Mouse (Mus musculus) MEL (cell line): Measurements from ENCODE around the gene Pnldc1. TPM values are rescaled to one million over a fixed set of nuclear protein-coding genes. Genes with fewer than 3 reads are reported as not detected.

ENCODE experiments used
- DNase-seq: peaks from one replicate; pipeline ENCODE4 v3.0.0; 2011; ENCODE audit warnings: low read depth, low spot score
- H3K27ac ChIP-seq: 2 replicates; pipeline ENCODE4 v1.5.1; 2012; ENCODE audit warnings: low read depth, mild to moderate bottlenecking, control low read depth, low read length, moderate library complexity; ENCODE audit not compliant: control insufficient read depth
- H3K27me3 ChIP-seq, 2 experiments: fragments of 150-350 bp in 1 of 2; sonication (generic) in 1 of 2; 2 replicates each; pipeline ENCODE4 v1.6.1; 2012; ENCODE audit warnings: low read length in 2 of 2, mild to moderate bottlenecking in 2 of 2, improper control_type of control experiment in 1 of 2, moderate library complexity in 1 of 2; ENCODE audit not compliant: insufficient read depth in 2 of 2, control insufficient read depth in 1 of 2
- H3K36me3 ChIP-seq, 2 experiments: 2 replicates each; pipeline ENCODE4 v1.6.1; 2012 to 2014; ENCODE audit warnings: low read length in 2 of 2, improper control_type of control experiment in 1 of 2, inconsistent platforms in 1 of 2, mild to moderate bottlenecking in 1 of 2; ENCODE audit not compliant: insufficient read depth in 2 of 2, control insufficient read depth in 1 of 2
- H3K4me1 ChIP-seq, 2 experiments: fragments of 150-350 bp in 1 of 2; sonication (generic) in 1 of 2; 2 replicates each; pipeline ENCODE4 v1.6.1; 2012; ENCODE audit warnings: low read length in 2 of 2, improper control_type of control experiment in 1 of 2, mild to moderate bottlenecking in 1 of 2; ENCODE audit not compliant: insufficient read depth in 2 of 2, control insufficient read depth in 1 of 2
- H3K4me3 ChIP-seq, 2 experiments: fragments of 150-350 bp in 1 of 2; sonication (generic) in 1 of 2; 2 replicates each; pipeline ENCODE4 v1.5.1; 2012; ENCODE audit warnings: low read depth in 2 of 2, low read length in 2 of 2, mild to moderate bottlenecking in 2 of 2, moderate library complexity in 2 of 2, control low read depth in 1 of 2, improper control_type of control experiment in 1 of 2; ENCODE audit not compliant: control insufficient read depth in 1 of 2, insufficient read depth in 1 of 2
- H3K79me2 ChIP-seq: 2 replicates; pipeline ENCODE4 v1.6.1; 2012; ENCODE audit warnings: mild to moderate bottlenecking, low read length, moderate library complexity; ENCODE audit not compliant: control insufficient read depth, poor library complexity, insufficient read depth
- H3K9ac ChIP-seq: 2 replicates; pipeline ENCODE4 v1.6.1; 2012; ENCODE audit warnings: low read depth, mild to moderate bottlenecking, control low read depth, low read length, moderate library complexity; ENCODE audit not compliant: control insufficient read depth, poor library complexity, severe bottlenecking
- H3K9me3 ChIP-seq: fragments of 150-350 bp; sonication (generic); replicated peaks from 2 replicates; pipeline ENCODE4 v1.6.1; 2012; ENCODE audit warnings: mild to moderate bottlenecking, low read length, improper control_type of control experiment, moderate library complexity; ENCODE audit not compliant: insufficient read depth
- BHLHE40 ChIP-seq: IDR thresholded peaks from 2 replicates; pipeline ENCODE4 v1.6.1; 2012; ENCODE audit warnings: low read depth, mild to moderate bottlenecking, inconsistent platforms, low read length, improper control_type of control experiment, borderline replicate concordance
- CHD2 ChIP-seq: IDR thresholded peaks from 2 replicates; pipeline ENCODE4 v1.6.1; 2011; ENCODE audit warnings: low read length, improper control_type of control experiment
- CTCF ChIP-seq, 3 experiments: IDR thresholded peaks in 2 of 3; conservative IDR thresholded peaks in 1 of 3; 2 replicates each; pipeline ENCODE4 v1.5.1; 2011 to 2012; ENCODE audit warnings: low read length in 3 of 3, low read depth in 2 of 3, mild to moderate bottlenecking in 2 of 3, improper control_type of control experiment in 1 of 3, inconsistent platforms in 1 of 3, mixed read lengths in 1 of 3, moderate library complexity in 1 of 3; ENCODE audit not compliant: control insufficient read depth in 1 of 3, insufficient read depth in 1 of 3, poor library complexity in 1 of 3, severe bottlenecking in 1 of 3
- ELF1 ChIP-seq: IDR thresholded peaks from 2 replicates; pipeline ENCODE4 v1.6.1; 2014; ENCODE audit warnings: low read depth, mild to moderate bottlenecking, inconsistent platforms, low read length, improper control_type of control experiment, moderate library complexity
- GABPA ChIP-seq: IDR thresholded peaks from 2 replicates; pipeline ENCODE4 v1.6.1; 2012; ENCODE audit warnings: low read depth, mild to moderate bottlenecking, inconsistent platforms, low read length, improper control_type of control experiment, moderate library complexity
- JUND ChIP-seq: IDR thresholded peaks from 2 replicates; pipeline ENCODE4 v1.6.1; 2011; ENCODE audit warnings: low read depth, mild to moderate bottlenecking, improper control_type of control experiment, low read length
- MAX ChIP-seq: IDR thresholded peaks from 2 replicates; pipeline ENCODE4 v1.6.1; 2011; ENCODE audit warnings: low read length, improper control_type of control experiment
- MAZ ChIP-seq: IDR thresholded peaks from 2 replicates; pipeline ENCODE4 v1.6.1; 2012; ENCODE audit warnings: low read depth, mild to moderate bottlenecking, inconsistent platforms, low read length, improper control_type of control experiment
- MEF2A ChIP-seq: IDR thresholded peaks from 2 replicates; pipeline ENCODE4 v1.6.1; 2014; ENCODE audit warnings: low read depth, mild to moderate bottlenecking, inconsistent platforms, low read length, improper control_type of control experiment; ENCODE audit not compliant: poor library complexity, insufficient replicate concordance, severe bottlenecking; ENCODE audit errors: extremely low read depth
- MYB ChIP-seq: IDR thresholded peaks from 2 replicates; pipeline ENCODE4 v1.6.1; 2011; ENCODE audit warnings: mild to moderate bottlenecking, low read depth, low read length, improper control_type of control experiment
- MYC ChIP-seq: IDR thresholded peaks from 2 replicates; pipeline ENCODE4 v1.6.1; 2011; ENCODE audit warnings: low read depth, mild to moderate bottlenecking, low read length, improper control_type of control experiment, moderate library complexity
- NRF1 ChIP-seq: IDR thresholded peaks from 2 replicates; pipeline ENCODE4 v1.6.1; 2014; ENCODE audit warnings: low read depth, mild to moderate bottlenecking, inconsistent platforms, low read length, improper control_type of control experiment, moderate library complexity; ENCODE audit not compliant: poor library complexity, insufficient read depth, severe bottlenecking
- POLR2A ChIP-seq, 2 experiments: IDR thresholded peaks; 2 replicates each; pipeline ENCODE4 v1.6.1; 2011 to 2012; ENCODE audit warnings: low read length in 2 of 2, mild to moderate bottlenecking in 2 of 2, control low read depth in 1 of 2, improper control_type of control experiment in 1 of 2, low read depth in 1 of 2, moderate library complexity in 1 of 2; ENCODE audit not compliant: control insufficient read depth in 1 of 2, insufficient read depth in 1 of 2, poor library complexity in 1 of 2
- POLR2AphosphoS2 ChIP-seq: IDR thresholded peaks from 2 replicates; pipeline ENCODE4 v1.6.1; 2011; ENCODE audit warnings: low read length, improper control_type of control experiment
- RAD21 ChIP-seq: IDR thresholded peaks from 2 replicates; pipeline ENCODE4 v1.6.1; 2011; ENCODE audit warnings: mild to moderate bottlenecking, low read depth, low read length, improper control_type of control experiment
- SIN3A ChIP-seq: IDR thresholded peaks from 2 replicates; pipeline ENCODE4 v1.6.1; 2012; ENCODE audit warnings: low read length, improper control_type of control experiment, inconsistent platforms
- TAL1 ChIP-seq: IDR thresholded peaks from 2 replicates; pipeline ENCODE4 v1.6.1; 2012; ENCODE audit warnings: mild to moderate bottlenecking, inconsistent platforms, low read length, moderate library complexity, mixed read lengths
- TBP ChIP-seq: IDR thresholded peaks from 2 replicates; pipeline ENCODE4 v1.8.0; 2011; ENCODE audit warnings: low read depth, low read length, improper control_type of control experiment
- TCF12 ChIP-seq: IDR thresholded peaks from 2 replicates; pipeline ENCODE4 v1.6.1; 2014; ENCODE audit warnings: low read depth, mild to moderate bottlenecking, inconsistent platforms, low read length, improper control_type of control experiment, moderate library complexity
- UBTF ChIP-seq: IDR thresholded peaks from 2 replicates; pipeline ENCODE4 v1.6.1; 2012; ENCODE audit warnings: low read depth, mild to moderate bottlenecking, inconsistent platforms, low read length, improper control_type of control experiment, moderate library complexity, borderline replicate concordance; ENCODE audit not compliant: insufficient read depth
- USF1 ChIP-seq: IDR thresholded peaks from 2 replicates; pipeline ENCODE4 v1.6.1; 2014; ENCODE audit warnings: low read depth, mild to moderate bottlenecking, inconsistent platforms, low read length, improper control_type of control experiment, moderate library complexity
- ZC3H11A ChIP-seq: IDR thresholded peaks from 2 replicates; pipeline ENCODE4 v1.6.1; 2012; ENCODE audit warnings: low read depth, mild to moderate bottlenecking, inconsistent platforms, low read length, improper control_type of control experiment
- ZMIZ1 ChIP-seq: IDR thresholded peaks from 2 replicates; pipeline ENCODE4 v1.6.1; 2012; ENCODE audit warnings: low read depth, mild to moderate bottlenecking, inconsistent platforms, low read length, improper control_type of control experiment, moderate library complexity
- polyA plus RNA-seq, 2 experiments: library from polyadenylated mRNA; stranded (reverse) in 1 of 2; unstranded in 1 of 2; fragments of >175 nt in 1 of 2; fragments of >200 nt in 1 of 2; gene quantifications; 2 replicates each; pipeline versions ENCODE4 v1.2.1 to v1.2.4; 2012; ENCODE audit warnings: low replicate concordance in 2 of 2, low read depth in 1 of 2; ENCODE audit not compliant: insufficient read length in 2 of 2, insufficient read depth in 1 of 2, missing spikeins in 1 of 2
- total RNA-seq: library from RNA; depleted of rRNA; stranded (reverse); fragments of 300-350 nt; gene quantifications from 2 replicates; pipeline ENCODE4 v1.2.3, GENCODE M21; 2012

Gene Pnldc1
- total and polyA plus RNA-seq, 3 experiments, result 0.54 to 1.1 TPM; not detected in 1

GRCm38 (mm10) chr17:12849778-12850382, 60.1 kb downstream of the Pnldc1 start:
- peaks cover 0 to 2% of the 10 kb centered on the region in 2 experiments; a peak in 1 of 4 replicates for H3K4me1 ChIP-seq
- H3K27me3 ChIP-seq, result 0 out of 4 replicates have a peak, but pooled peaks cover 0 to 4% of the 10 kb centered on the region in 2 experiments
- H3K36me3 ChIP-seq, result 0 out of 4 replicates have a peak, but pooled peaks cover 0 to 2% of the 10 kb centered on the region in 2 experiments
- no peak overlapping the region for H3K4me3 ChIP-seq
- no peak overlapping the region for H3K27ac ChIP-seq
- no peak overlapping the region for H3K9ac ChIP-seq
- TF ChIP-seq MAZ (no peak), MAX (no peak), CTCF (IDR thresholded peaks at IDR 0.05 in 2 of 3, conservative IDR thresholded peaks at IDR 0.05 in 1 of 3; ENCODE audit: control insufficient read depth in 1 of 3, insufficient read depth in 1 of 3, low read depth in 2 of 3, low read length in 3 of 3, poor library complexity in 1 of 3, severe bottlenecking in 1 of 3) (no peak), ZC3H11A (no peak), SIN3A (no peak), CHD2 (no peak), MYB (no peak), POLR2A (IDR thresholded peaks at IDR 0.05; ENCODE audit: control insufficient read depth in 1 of 2, insufficient read depth in 1 of 2, low read depth in 1 of 2, low read length in 2 of 2, poor library complexity in 1 of 2) (no peak), BHLHE40 (no peak)
- TF ChIP-seq, all 39 proteins: peak for 0
- no peak for DNase-seq
- H3K9me3 ChIP-seq, result no peaks in the 10 kb centered on the region
- no peaks in the 10 kb centered on the region for H3K79me2 ChIP-seq

DNA sequence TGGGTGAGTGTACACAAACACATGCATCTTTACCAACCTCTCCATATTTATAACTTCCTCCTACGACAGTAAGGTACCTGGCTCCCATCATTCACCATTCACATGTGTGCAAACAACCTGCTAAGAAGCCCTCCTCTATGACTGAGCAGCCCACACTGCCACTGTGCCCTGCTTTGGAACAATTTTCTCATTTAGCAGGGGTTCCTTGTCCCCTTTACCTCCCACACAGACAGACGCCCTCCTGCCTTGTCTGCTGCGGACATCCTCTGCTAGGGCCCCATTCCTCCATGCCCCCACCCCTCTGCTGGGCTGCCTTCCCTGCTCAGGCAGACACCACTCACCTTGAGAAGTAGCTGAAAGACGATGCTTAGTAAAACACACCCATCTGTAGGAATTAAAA, 62.3 kb downstream of the Pnldc1 start:
- DNase-seq, result no peak
- H3K4me1 ChIP-seq, result no peaks in the 10 kb centered on the region; a peak in 1 of 4 replicates
- H3K4me3 ChIP-seq, result no peak overlapping the region
- no peaks in the 10 kb centered on the region for H3K9me3 ChIP-seq
- no peak overlapping the region for H3K9ac ChIP-seq
- 0 out of 4 replicates have a peak, but pooled peaks cover 0 to 4% of the 10 kb centered on the region in 2 experiments for H3K27me3 ChIP-seq
- TF ChIP-seq RAD21 (no peak), POLR2AphosphoS2 (no peak), TAL1 (no peak), ELF1 (no peak), ZMIZ1 (no peak), MYC (no peak), TCF12 (no peak), BHLHE40 (no peak), NRF1 (no peak), MEF2A (no peak), UBTF (no peak), USF1 (no peak), GABPA (no peak), TBP (no peak), SIN3A (no peak), JUND (no peak)
- H3K79me2 ChIP-seq, result no peaks in the 10 kb centered on the region
- H3K27ac ChIP-seq, result no peak overlapping the region
- no peaks in the 10 kb centered on the region for H3K36me3 ChIP-seq
